Comparison of ENCODE assay signal across 8 mouse cellular contexts in genomic region chr8:88299907-88300603, GRCm38 (mm10). TPM values are rescaled to one million over a fixed set of nuclear protein-coding genes. Genes with fewer than 3 reads are reported as not detected.
DNase-seq lines count a peak whose midpoint lies in the region; ATAC-seq and TF ChIP-seq lines count a peak whose summit lies in the region.
"Had no signal": no experiment of that assay in that cellular context is flagged by ENCODE, and none has a peak within 500 bp of the region (broad histone marks: within the 10 kb centered on the region; RNA-seq: fewer than 3 reads in every experiment).

No protein-coding gene starts in this region.

- no peaks in the 10 kb centered on the region for H3K27me3 ChIP-seq in embryonic facial prominence, embryonic 13.5 days
- H3K27me3 ChIP-seq in liver, adult 2 months (ENCODE audit: control insufficient read depth, insufficient read depth, low read length): no peaks in the 10 kb centered on the region
- no peaks in the 10 kb centered on the region for H3K27me3 ChIP-seq in stomach, embryonic 15.5 days (replicated peaks)
- H3K27me3 ChIP-seq: neural tube, embryonic 12.5 days had no signal

- TF ChIP-seq CTCF in liver, adult 2 months (IDR thresholded peaks at IDR 0.05; ENCODE audit: low read depth, low read length): no peak

- H3K9ac ChIP-seq in embryonic facial prominence, embryonic 13.5 days: no peak overlapping the region
- no peak overlapping the region for H3K9ac ChIP-seq in liver, adult 2 months (ENCODE audit: low read depth, low read length)
- H3K9ac ChIP-seq in stomach, embryonic 15.5 days: no peak overlapping the region
- H3K9ac ChIP-seq: neural tube, embryonic 12.5 days had no signal

- H3K4me2 ChIP-seq in embryonic facial prominence, embryonic 13.5 days: no peak overlapping the region
- no peak overlapping the region; the same call in 1 of the 2 replicates for H3K4me2 ChIP-seq in stomach, embryonic 15.5 days
- H3K4me2 ChIP-seq: neural tube, embryonic 12.5 days had no signal

- peaks cover 10% of the 10 kb centered on the region; the same call in 1 of the 2 replicates for H3K4me1 ChIP-seq in embryonic facial prominence, embryonic 13.5 days
- no peaks in the 10 kb centered on the region for H3K4me1 ChIP-seq in liver, adult 2 months (ENCODE audit: control insufficient read depth, insufficient read depth, low read length)
- H3K4me1 ChIP-seq in stomach, embryonic 15.5 days: peaks cover 5% of the 10 kb centered on the region; the same call in 1 of the 2 replicates

- no peak for TF ChIP-seq POLR2A in liver, adult 2 months (IDR thresholded peaks at IDR 0.05; ENCODE audit: extremely low read depth, insufficient read depth, low read length)

- H3K36me3 ChIP-seq in embryonic facial prominence, embryonic 13.5 days: no peaks in the 10 kb centered on the region
- H3K36me3 ChIP-seq in liver, adult 2 months (ENCODE audit: control insufficient read depth, insufficient read depth, low read length): no peaks in the 10 kb centered on the region
- H3K36me3 ChIP-seq in stomach, embryonic 15.5 days: no peaks in the 10 kb centered on the region
- H3K36me3 ChIP-seq: neural tube, embryonic 12.5 days had no signal

- WGBS in embryonic facial prominence, embryonic 13.5 days: 67% methylated on average over 10 of the region's 10 CpGs
- 77% methylated on average over 10 of the region's 10 CpGs for WGBS in liver, adult 2 months
- 56% methylated on average over 10 of the region's 10 CpGs for WGBS in stomach, embryonic 15.5 days

- H3K27ac ChIP-seq in embryonic facial prominence, embryonic 13.5 days: peak overlapping the region; percentile 8; the same call in 1 of the 2 replicates
- no peak overlapping the region for H3K27ac ChIP-seq in liver, adult 2 months (replicated peaks; ENCODE audit: insufficient read depth, low read depth, low read length)
- H3K27ac ChIP-seq in stomach, embryonic 15.5 days: no peak overlapping the region
- H3K27ac ChIP-seq: neural tube, embryonic 12.5 days had no signal

- no peak for ATAC-seq in embryonic facial prominence, embryonic 13.5 days (ENCODE audit: insufficient number of reproducible peaks, insufficient read depth, low FRiP score, low TSS enrichment, low read depth)
- ATAC-seq in stomach, embryonic 15.5 days (ENCODE audit: insufficient read depth, low FRiP score, low read depth): peak; percentile 82; the same call in 1 of the 2 replicates

- H3K9me3 ChIP-seq in embryonic facial prominence, embryonic 13.5 days: no peaks in the 10 kb centered on the region
- no peaks in the 10 kb centered on the region for H3K9me3 ChIP-seq in stomach, embryonic 15.5 days
- H3K9me3 ChIP-seq: neural tube, embryonic 12.5 days had no signal

- peak; percentile 47 for DNase-seq in right cerebral cortex, postnatal 10 days (ENCODE audit: low spot score in 2 of 2)
- DNase-seq in right cerebral cortex, postnatal 14 days: no peak
- peak; percentile 23 for DNase-seq in liver, adult 2 months (ENCODE audit: extremely low read depth, low read depth, low spot score)
- no peak for DNase-seq in right cerebral cortex, postnatal 4 days
- no peak for DNase-seq in cerebellum, postnatal 14 days

- H3K4me3 ChIP-seq in embryonic facial prominence, embryonic 13.5 days: no peak overlapping the region
- H3K4me3 ChIP-seq in liver, adult 2 months (ENCODE audit: insufficient read depth, low read depth, low read length): no peak overlapping the region
- H3K4me3 ChIP-seq in stomach, embryonic 15.5 days (replicated peaks): no peak overlapping the region
- H3K4me3 ChIP-seq: neural tube, embryonic 12.5 days had no signal

- H3K79me2 ChIP-seq in liver, adult 2 months (ENCODE audit: control insufficient read depth, insufficient read depth, low read length): no peaks in the 10 kb centered on the region

RNA-seq across cellular contexts. Expression of gene Adcy7, which starts 27.9 kb away (rescaled TPM):
- polyA plus RNA-seq in embryonic facial prominence, embryonic 13.5 days (2015; fragmentation: Nextera tagmentation; extraction: Ambion mirVana): 6.6 and 7.3 TPM in 2 replicates
- 2.1 and 2.6 TPM in 2 replicates for total RNA-seq in liver, adult 2 months (2014; rRNA removed)
- polyA plus RNA-seq in liver, adult 2 months (2012; rRNA removed): 1.0 and 1.6 TPM in 2 replicates
- polyA plus RNA-seq in stomach, embryonic 15.5 days (2015; fragmentation: Nextera tagmentation; extraction: Ambion mirVana): 6.3 and 7.4 TPM in 2 replicates

Comparison
In these comparisons a context has a peak if more than half of its experiments do, and no peak if none do; other contexts are left out.
1. DNase-seq: peak in right cerebral cortex, postnatal 10 days (2 of 2) and liver, adult 2 months (single experiment); none in right cerebral cortex, postnatal 14 days (single experiment), right cerebral cortex, postnatal 4 days (single experiment) and cerebellum, postnatal 14 days (0 of 2).